Mouse (Mus musculus) kidney, embryonic 14.5 days (tissue): Measurements from ENCODE around the gene Cav1. TPM values are rescaled to one million over a fixed set of nuclear protein-coding genes. Genes with fewer than 3 reads are reported as not detected.

Source experiments
- ATAC-seq: fragments of 200-750 bp; cut with Nextera tagmentation; 2 replicates; pipeline ENCODE4 v1.8.0; 2017; ENCODE audit warnings: moderate number of reproducible peaks, mild to moderate bottlenecking, moderate TSS enrichment, moderate library complexity; ENCODE audit not compliant: low FRiP score, low TSS enrichment
- H3K27ac ChIP-seq: fragments of 300-500 bp; sonication (generic); 2 replicates; pipeline ENCODE4 v1.5.1; 2014; ENCODE audit warnings: low read depth, mild to moderate bottlenecking, low read length, moderate library complexity, mixed read lengths
- H3K27me3 ChIP-seq: fragments of 300-500 bp; sonication (generic); 2 replicates; pipeline ENCODE4 v1.6.1; 2014; ENCODE audit warnings: mild to moderate bottlenecking, low read length; ENCODE audit not compliant: control insufficient read depth, insufficient read depth
- H3K36me3 ChIP-seq: fragments of 300-500 bp; sonication (generic); 2 replicates; pipeline ENCODE4 v1.6.1; 2014; ENCODE audit warnings: low read length, mixed read lengths; ENCODE audit not compliant: control insufficient read depth, insufficient read depth
- H3K4me1 ChIP-seq: fragments of 300-500 bp; sonication (generic); 2 replicates; pipeline ENCODE4 v1.6.1; 2014; ENCODE audit warnings: low read length, mixed read lengths; ENCODE audit not compliant: control insufficient read depth, insufficient read depth
- H3K4me2 ChIP-seq: fragments of 300-500 bp; sonication (generic); replicated peaks from 2 replicates; pipeline ENCODE4 v1.6.1; 2014; ENCODE audit warnings: low read depth, mild to moderate bottlenecking, low read length
- H3K4me3 ChIP-seq: fragments of 300-500 bp; sonication (generic); 2 replicates; pipeline ENCODE4 v1.5.1; 2014; ENCODE audit warnings: mild to moderate bottlenecking, low read length
- H3K9ac ChIP-seq: fragments of 300-500 bp; sonication (generic); 2 replicates; pipeline ENCODE4 v1.6.1; 2014; ENCODE audit warnings: low read depth, mild to moderate bottlenecking, low read length, moderate library complexity
- H3K9me3 ChIP-seq: fragments of 300-500 bp; sonication (generic); 2 replicates; pipeline ENCODE4 v1.6.1; 2016; ENCODE audit warnings: low read length; ENCODE audit not compliant: control insufficient read depth
- WGBS: fragments of 180-500 bp; shearing (Covaris S2); extraction: QIAGEN DNeasy Blood & Tissue Kit; methylation state at CpG from one replicate; pipeline ENCODE4 v1.1.7; 2014; 5-methylcytosine and 5-hydroxymethylcytosine counted together
- polyA plus RNA-seq: library from polyadenylated mRNA; unstranded; fragments of >200 nt; fragmentation: Nextera tagmentation; extraction: Ambion mirVana; gene quantifications from 2 replicates; pipeline ENCODE4 v1.2.1, GENCODE M21; 2014

The Cav1 gene
- polyA plus RNA-seq, 1 experiment from 2014 or later, result 52.9 TPM

GRCm38 (mm10) chr6:17314241-17314640, 8.1 kb downstream of the Cav1 start:
- Histone ChIP-seq H3K4me1 (0 out of 2 replicates have a peak, but pooled peaks cover 9% of the 10 kb centered on the region), H3K9me3 (no peaks in the 10 kb centered on the region), H3K4me3 (no peak overlapping the region), H3K36me3 (no peaks in the 10 kb centered on the region), H3K27me3 (no peaks in the 10 kb centered on the region), H3K27ac (no peak overlapping the region), H3K9ac (no peak overlapping the region), H3K4me2 (no peak overlapping the region)
- no peak for ATAC-seq
- 85% methylated on average over 2 of the region's 2 CpGs for WGBS

DNA sequence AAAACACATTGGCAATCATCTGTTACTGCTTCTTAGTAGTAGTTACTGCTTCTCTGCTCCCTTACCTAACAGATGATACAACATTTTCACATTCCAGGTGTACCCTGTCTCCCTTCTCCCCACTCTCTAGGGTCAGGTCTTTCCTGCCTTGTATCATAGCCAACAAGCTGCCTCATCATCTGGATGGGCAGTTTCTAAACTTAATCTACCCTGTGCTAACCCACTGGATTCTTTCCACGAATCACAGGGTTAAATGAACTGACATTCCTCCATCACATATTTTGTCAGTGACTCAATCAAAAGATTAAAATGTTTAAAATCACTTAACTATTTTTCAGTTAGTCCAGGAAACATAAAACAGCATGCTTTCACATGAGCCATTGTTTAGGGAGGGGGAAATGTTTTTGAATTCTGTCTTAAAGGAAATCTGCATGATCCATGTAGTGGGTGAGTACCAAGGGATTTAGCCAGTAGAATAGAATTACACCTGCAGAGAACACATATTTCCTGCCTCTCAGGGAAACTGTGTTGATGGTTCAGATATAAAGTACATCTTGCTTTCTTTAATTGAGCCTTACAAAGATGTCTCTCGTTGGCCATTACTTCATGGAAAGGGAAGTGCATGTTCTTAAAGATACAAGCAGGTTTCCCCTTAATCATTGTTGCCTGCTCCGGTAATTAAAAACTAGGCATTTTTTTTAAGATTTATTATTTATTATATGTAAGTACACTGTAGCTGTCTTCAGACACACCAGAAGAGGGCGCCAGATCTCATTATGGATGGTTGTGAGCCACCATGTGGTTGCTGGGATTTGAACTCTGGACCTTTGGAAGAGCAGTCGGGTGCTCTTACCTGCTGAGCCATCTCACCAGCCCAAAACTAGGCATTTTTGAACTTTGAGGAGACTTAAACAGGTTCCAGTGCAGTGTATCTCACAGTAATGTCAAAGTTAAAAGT, 8.8 kb downstream of the Cav1 start:
- Histone ChIP-seq H3K9me3 (no peaks in the 10 kb centered on the region), H3K4me3 (no peak overlapping the region), H3K27ac (no peak overlapping the region), H3K4me2 (no peak overlapping the region), H3K36me3 (no peaks in the 10 kb centered on the region), H3K9ac (no peak overlapping the region), H3K4me1 (0 out of 2 replicates have a peak, but pooled peaks cover 9% of the 10 kb centered on the region), H3K27me3 (no peaks in the 10 kb centered on the region)
- no peak for ATAC-seq
- WGBS, result 85% methylated on average over 5 of the region's 5 CpGs

- peak; percentile 49; the same call in 1 of the 2 replicates for ATAC-seq
- Histone ChIP-seq H3K9ac (no peak overlapping the region), H3K4me3 (no peak overlapping the region), H3K4me2 (no peak overlapping the region), H3K4me1 (0 out of 2 replicates have a peak, but pooled peaks cover 9% of the 10 kb centered on the region), H3K36me3 (no peaks in the 10 kb centered on the region), H3K27me3 (no peaks in the 10 kb centered on the region), H3K27ac (peak overlapping the region; percentile 49; the same call in 1 of the 2 replicates), H3K9me3 (no peaks in the 10 kb centered on the region)
- 60% methylated on average over 15 of the region's 15 CpGs for WGBS
Measured at GRCm38 (mm10) chr6:17316294-17317166, 10.4 kb downstream of the Cav1 start.

GRCm38 (mm10) chr6:17317167-17317524, 11.0 kb downstream of the Cav1 start:
- Histone ChIP-seq H3K4me2 (no peak overlapping the region), H3K4me1 (0 out of 2 replicates have a peak, but pooled peaks cover 9% of the 10 kb centered on the region), H3K27ac (0 out of 2 replicates have a peak overlapping the region, but pooled peaks have one; percentile 49), H3K36me3 (no peaks in the 10 kb centered on the region), H3K9me3 (no peaks in the 10 kb centered on the region), H3K4me3 (no peak overlapping the region), H3K9ac (no peak overlapping the region), H3K27me3 (no peaks in the 10 kb centered on the region)
- 0 out of 2 replicates have a peak, but pooled peaks have one; percentile 55 for ATAC-seq
- WGBS, result 34% methylated on average over 1 of the region's 1 CpGs

DNA sequence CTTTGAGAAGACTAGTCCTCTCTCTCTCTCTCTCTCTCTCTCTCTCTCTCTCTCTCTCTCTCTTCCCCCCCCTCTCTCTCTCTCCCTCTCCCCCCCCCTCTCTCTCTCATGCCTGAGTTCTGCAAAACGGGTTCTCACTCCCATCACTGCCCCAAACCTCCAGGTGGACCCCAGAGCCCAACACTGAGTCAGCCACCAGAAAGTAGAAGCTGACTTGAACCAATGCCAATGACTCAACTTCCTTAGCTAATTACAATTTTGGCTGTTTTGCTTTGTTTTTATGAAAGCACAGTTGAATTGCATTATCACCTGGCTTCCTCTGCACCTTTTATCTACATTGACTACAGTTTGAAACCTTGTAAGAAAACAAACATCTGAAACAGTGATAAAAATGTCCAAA, 11.8 kb downstream of the Cav1 start:
- no peak overlapping the region for H3K4me3 ChIP-seq
- ATAC-seq, result no peak
- WGBS, result 23% methylated on average over 1 of the region's 1 CpGs
- H3K27me3 ChIP-seq, result no peaks in the 10 kb centered on the region
- no peak overlapping the region for H3K27ac ChIP-seq
- no peak overlapping the region for H3K4me2 ChIP-seq
- 0 out of 2 replicates have a peak, but pooled peaks cover 9% of the 10 kb centered on the region for H3K4me1 ChIP-seq
- H3K9ac ChIP-seq, result no peak overlapping the region
- no peaks in the 10 kb centered on the region for H3K9me3 ChIP-seq
- H3K36me3 ChIP-seq, result no peaks in the 10 kb centered on the region

GRCm38 (mm10) chr6:17321976-17322375, 15.8 kb downstream of the Cav1 start:
- Histone ChIP-seq H3K36me3 (no peaks in the 10 kb centered on the region), H3K4me1 (0 out of 2 replicates have a peak, but pooled peaks cover 3% of the 10 kb centered on the region), H3K9me3 (no peaks in the 10 kb centered on the region), H3K4me2 (no peak overlapping the region), H3K4me3 (no peak overlapping the region), H3K9ac (no peak overlapping the region), H3K27me3 (no peaks in the 10 kb centered on the region), H3K27ac (no peak overlapping the region)
- WGBS, result 64% methylated on average over 6 of the region's 6 CpGs
- no peak for ATAC-seq

- peak; percentile 64; the same call in 1 of the 2 replicates for ATAC-seq
- H3K27me3 ChIP-seq, result no peaks in the 10 kb centered on the region
- 0 out of 2 replicates have a peak, but pooled peaks cover 4% of the 10 kb centered on the region for H3K4me1 ChIP-seq
- no peaks in the 10 kb centered on the region for H3K9me3 ChIP-seq
- H3K27ac ChIP-seq, result no peak overlapping the region
- no peak overlapping the region; the same call in 1 of the 2 replicates for H3K4me3 ChIP-seq
- peak overlapping the region; percentile 24 for H3K4me2 ChIP-seq
- WGBS, result 25% methylated on average over 11 of the region's 11 CpGs
- H3K9ac ChIP-seq, result no peak overlapping the region
- no peaks in the 10 kb centered on the region for H3K36me3 ChIP-seq
Measured at GRCm38 (mm10) chr6:17327216-17327615, 21.1 kb downstream of the Cav1 start.

DNA sequence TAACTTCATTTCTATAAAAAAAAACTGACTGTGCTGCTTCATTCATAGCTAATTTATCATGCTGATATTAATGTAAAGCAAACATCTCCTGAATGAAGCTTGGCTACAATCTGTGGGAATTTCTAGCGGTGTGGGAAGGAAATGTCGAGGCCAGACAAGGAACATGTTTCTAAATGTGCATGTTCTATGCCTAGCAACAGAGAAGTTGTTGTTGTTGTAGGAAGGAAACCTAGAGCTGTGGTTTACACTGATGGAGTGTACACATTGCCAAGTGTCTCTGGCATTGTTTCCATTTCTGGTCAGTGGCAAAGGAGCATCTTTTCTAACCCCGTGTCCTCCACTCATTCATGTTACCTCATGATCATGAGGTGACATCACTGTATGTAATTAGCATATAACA, 23.7 kb downstream of the Cav1 start:
- no peaks in the 10 kb centered on the region for H3K9me3 ChIP-seq
- 79% methylated on average over 3 of the region's 3 CpGs for WGBS
- H3K27ac ChIP-seq, result no peak overlapping the region
- no peaks in the 10 kb centered on the region for H3K36me3 ChIP-seq
- no peak overlapping the region for H3K4me2 ChIP-seq
- no peak for ATAC-seq
- no peak overlapping the region for H3K9ac ChIP-seq
- no peaks in the 10 kb centered on the region for H3K27me3 ChIP-seq
- 0 out of 2 replicates have a peak, but pooled peaks cover 4% of the 10 kb centered on the region for H3K4me1 ChIP-seq
- no peak overlapping the region for H3K4me3 ChIP-seq
